Mouse (Mus musculus) frontal cortex, adult 2 months (tissue): ENCODE results near the gene Srms. TPM values are rescaled to one million over a fixed set of nuclear protein-coding genes. Genes with fewer than 3 reads are reported as not detected.

ENCODE experiments used
- DNase-seq, 2 experiments: peaks; one replicate each; pipeline ENCODE4 v3.0.0; 2022; ENCODE audit warnings: low spot score in 1 of 2; ENCODE audit errors: extremely low spot score in 1 of 2
- polyA plus RNA-seq: library from polyadenylated mRNA; depleted of rRNA; stranded (reverse); fragments of >200 nt; gene quantifications from 2 replicates; pipeline ENCODE4 v1.2.3, GENCODE M21; 2012; rRNA removed

Gene Srms
- 0.44 and 0.50 TPM in 2 replicates for polyA plus RNA-seq

- DNase-seq = no peak
These were observed at the start of gene Srms for GRCm38 (mm10) chr2:181213021-181213445. Srms (minus strand) TSS chr2:181213185.

GRCm38 (mm10) chr2:181253248-181253647 is 40.3 kb upstream of the Srms start:
- DNase-seq = no peak

GRCm38 (mm10) chr2:181251841-181252240 is 38.9 kb upstream of the Srms start:
- DNase-seq = no peak

GRCm38 (mm10) chr2:181249217-181249616 is 36.2 kb upstream of the Srms start:
- no peak for DNase-seq

- DNase-seq = no peak
These were observed 32.0 kb upstream of the Srms start for GRCm38 (mm10) chr2:181245031-181245430.

GRCm38 (mm10) chr2:181243706-181244394 is 30.9 kb upstream of the Srms start:
- DNase-seq = no peak

- no peak for DNase-seq
These were observed 29.3 kb upstream of the Srms start for GRCm38 (mm10) chr2:181242314-181242665.

GRCm38 (mm10) chr2:181241602-181242313 is 28.8 kb upstream of the Srms start, which contains the start of gene Helz2:
Helz2 (minus strand) TSS chr2:181242027.
- DNase-seq = no peak

- DNase-seq = no peak
These were observed 27.9 kb upstream of the Srms start for GRCm38 (mm10) chr2:181240806-181241440.

GRCm38 (mm10) chr2:181239261-181239660 is 26.3 kb upstream of the Srms start:
- DNase-seq = peak in 1 of 2 experiments; percentile 7

- no peak for DNase-seq
These were observed 25.9 kb upstream of the Srms start for GRCm38 (mm10) chr2:181238861-181239260.

- DNase-seq = no peak
These were observed 25.2 kb upstream of the Srms start for GRCm38 (mm10) chr2:181238091-181238610.

GRCm38 (mm10) chr2:181237251-181238014 is 24.4 kb upstream of the Srms start:
- no peak for DNase-seq

GRCm38 (mm10) chr2:181235681-181236566 is 22.9 kb upstream of the Srms start:
- DNase-seq = no peak

GRCm38 (mm10) chr2:181234680-181235079 is 21.7 kb upstream of the Srms start:
- DNase-seq = no peak

GRCm38 (mm10) chr2:181233443-181233842 is 20.5 kb upstream of the Srms start:
- DNase-seq = no peak

GRCm38 (mm10) chr2:181231171-181231570 is 18.2 kb upstream of the Srms start:
- DNase-seq = no peak

GRCm38 (mm10) chr2:181228335-181228734 is 15.3 kb upstream of the Srms start:
- DNase-seq = no peak

GRCm38 (mm10) chr2:181227122-181227521 is 14.1 kb upstream of the Srms start:
- DNase-seq = no peak

- DNase-seq = no peak
These were observed 12.0 kb upstream of the Srms start for GRCm38 (mm10) chr2:181224994-181225393.
